In the genomic region with DNA sequence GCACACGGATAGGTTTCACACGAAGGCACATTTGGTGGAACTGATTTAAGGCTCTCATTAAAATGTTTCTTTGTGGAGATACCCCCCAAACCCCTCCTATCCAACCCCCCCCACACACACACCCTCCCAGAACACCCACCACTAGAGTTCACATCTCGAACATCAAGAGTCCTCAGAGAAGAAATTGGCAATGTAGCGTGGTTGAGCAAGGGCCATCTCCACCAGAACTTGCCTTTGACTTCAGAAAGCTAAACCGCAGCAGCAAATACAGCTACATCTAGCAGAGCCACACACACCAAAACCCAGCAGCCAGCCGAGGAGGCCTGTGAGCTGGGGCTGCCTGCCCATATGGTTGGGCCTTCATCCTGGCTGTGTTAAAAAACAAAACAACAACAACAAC, we compare ENCODE assay signal across 7 mouse cellular contexts. TPM values are rescaled to one million over a fixed set of nuclear protein-coding genes. Genes with fewer than 3 reads are reported as not detected.
DNase-seq lines count a peak whose midpoint lies in the region; ATAC-seq and TF ChIP-seq lines count a peak whose summit lies in the region.

No protein-coding gene starts in this region.

- no peak for DNase-seq in ES-E14 (ENCODE audit: low read depth, low spot score)
- DNase-seq in hindbrain, embryonic 14.5 days (ENCODE audit: low spot score), result no peak
- no peak for DNase-seq in midbrain, embryonic 10.5 days (ENCODE audit: low spot score)
- DNase-seq in thymus, adult 18-20 months, result no peak
- DNase-seq in frontal cortex, postnatal 10 days (ENCODE audit: low spot score in 2 of 2), result no peak
- no peak for DNase-seq in ovary, adult 18-20 months (ENCODE audit: low spot score)

- H3K4me2 ChIP-seq in hindbrain, embryonic 14.5 days (replicated peaks), result peak overlapping the region; percentile 83

- in situ Hi-C loops in ES-E14 (cut with MboI; ENCODE audit: low sequenced_read_pairs in 2 of 2, unreplicated experiment in 2 of 2), result no loop called here

- no peak for ATAC-seq in hindbrain, embryonic 14.5 days (ENCODE audit: low FRiP score)

- TF ChIP-seq CTCF in E14TG2a.4 (conservative IDR thresholded peaks at IDR 0.05; ENCODE audit: low read length), result no peak

- H3K9ac ChIP-seq in ES-E14 (ENCODE audit: insufficient read depth, low read depth, low read length, poor library complexity, severe bottlenecking), result peak overlapping the region; percentile 34; the same call in 1 of the 2 replicates
- peak overlapping the region; percentile 86 for H3K9ac ChIP-seq in hindbrain, embryonic 14.5 days

- WGBS in hindbrain, embryonic 14.5 days, result 65% methylated on average over 6 of the region's 6 CpGs
- 74% methylated on average over 6 of the region's 6 CpGs for WGBS in midbrain, embryonic 10.5 days

- H3K4me1 ChIP-seq in E14TG2a.4 (replicated peaks; ENCODE audit: low read depth, low read length) (peaks cover 87% of the 10 kb centered on the region), ES-E14 (ENCODE audit: control insufficient read depth in 2 of 2, insufficient read depth in 2 of 2, low read length in 2 of 2, poor library complexity in 1 of 2) (peaks cover 15 to 55% of the 10 kb centered on the region in 2 experiments)
- peaks cover 33% of the 10 kb centered on the region for H3K4me1 ChIP-seq in hindbrain, embryonic 14.5 days (replicated peaks; ENCODE audit: control insufficient read depth, insufficient read depth, low read length)
- peaks cover 78% of the 10 kb centered on the region for H3K4me1 ChIP-seq in midbrain, embryonic 10.5 days

- H3K27me3 ChIP-seq in E14TG2a.4 (ENCODE audit: insufficient read depth, low read length), result peaks cover 8% of the 10 kb centered on the region
- no peaks in the 10 kb centered on the region for H3K27me3 ChIP-seq in hindbrain, embryonic 14.5 days (ENCODE audit: control insufficient read depth, insufficient read depth, low read length)
- H3K27me3 ChIP-seq in midbrain, embryonic 10.5 days (ENCODE audit: low read depth, poor library complexity, severe bottlenecking), result no peaks in the 10 kb centered on the region

- H3K9me3 ChIP-seq in E14TG2a.4 (ENCODE audit: low read length) (no peaks in the 10 kb centered on the region), ES-E14 (ENCODE audit: control insufficient read depth, insufficient read depth, low read depth, low read length) (no peaks in the 10 kb centered on the region)
- H3K9me3 ChIP-seq in hindbrain, embryonic 14.5 days (ENCODE audit: control insufficient read depth, low read length), result no peaks in the 10 kb centered on the region
- no peaks in the 10 kb centered on the region for H3K9me3 ChIP-seq in midbrain, embryonic 10.5 days (replicated peaks)

- H3K36me3 ChIP-seq in E14TG2a.4 (ENCODE audit: insufficient read depth, low read length), result peaks cover 11% of the 10 kb centered on the region
- peaks cover 3% of the 10 kb centered on the region; the same call in 1 of the 2 replicates for H3K36me3 ChIP-seq in ES-E14 (ENCODE audit: control insufficient read depth, insufficient read depth, low read length, poor library complexity, severe bottlenecking)
- H3K36me3 ChIP-seq in hindbrain, embryonic 14.5 days (replicated peaks; ENCODE audit: control insufficient read depth, insufficient read depth), result peaks cover 18% of the 10 kb centered on the region
- peaks cover 18% of the 10 kb centered on the region for H3K36me3 ChIP-seq in midbrain, embryonic 10.5 days

- peak overlapping the region; percentile 97 for H3K4me3 ChIP-seq in E14TG2a.4 (replicated peaks; ENCODE audit: low read length)
- 0 out of 4 replicates have a peak overlapping the region, but pooled peaks of 1 of the 2 experiments have one; percentile 95 for H3K4me3 ChIP-seq in ES-E14 (ENCODE audit: insufficient read depth in 1 of 2, low read depth in 1 of 2, low read length in 2 of 2, poor library complexity in 1 of 2, severe bottlenecking in 1 of 2)
- H3K4me3 ChIP-seq in hindbrain, embryonic 14.5 days (replicated peaks; ENCODE audit: low read length), result peak overlapping the region; percentile 72
- H3K4me3 ChIP-seq in midbrain, embryonic 10.5 days, result peak overlapping the region; percentile 98

- no peak overlapping the region for H3K27ac ChIP-seq in ES-E14 (ENCODE audit: insufficient read depth, low read depth, low read length, poor library complexity, severe bottlenecking)
- H3K27ac ChIP-seq in hindbrain, embryonic 14.5 days, result no peak overlapping the region
- H3K27ac ChIP-seq in midbrain, embryonic 10.5 days (replicated peaks), result no peak overlapping the region

TF ChIP-seq in ES-E14, 5 proteins besides CTCF, POLR2A, EP300 and RAD21:
- no peak for TF ChIP-seq CHD2 (IDR thresholded peaks at IDR 0.05; ENCODE audit: low read depth, low read length)
- TF ChIP-seq ZC3H11A (IDR thresholded peaks at IDR 0.05; ENCODE audit: borderline replicate concordance, low read depth, low read length), result no peak

RNA-seq across cellular contexts. Expression of a gene that starts 1.9 kb away (rescaled TPM):
- total RNA-seq in ES-E14 (2012; rRNA removed), result 200 and 384 TPM in 2 replicates
- 19.2 and 20.6 TPM in 2 replicates for polyA plus RNA-seq in hindbrain, embryonic 14.5 days (2014; fragmentation: Nextera tagmentation; extraction: Ambion mirVana)
- polyA plus RNA-seq in midbrain, embryonic 10.5 days (2016; fragmentation: Nextera tagmentation; extraction: Ambion mirVana), result 65.3 and 68.4 TPM in 2 replicates

RNA-seq across cellular contexts. Expression of a gene that starts 18.4 kb away (rescaled TPM):
- 17.8 and 20.7 TPM in 2 replicates for total RNA-seq in ES-E14 (2012; rRNA removed)
- polyA plus RNA-seq in hindbrain, embryonic 14.5 days (2014; fragmentation: Nextera tagmentation; extraction: Ambion mirVana), result 26.2 and 30.5 TPM in 2 replicates
- polyA plus RNA-seq in midbrain, embryonic 10.5 days (2016; fragmentation: Nextera tagmentation; extraction: Ambion mirVana), result 33.0 and 40.3 TPM in 2 replicates

RNA-seq across cellular contexts. Expression of a gene that starts 18.6 kb away (rescaled TPM):
- total RNA-seq in ES-E14 (2012; rRNA removed), result 205 and 261 TPM in 2 replicates
- 66.5 and 71.2 TPM in 2 replicates for polyA plus RNA-seq in hindbrain, embryonic 14.5 days (2014; fragmentation: Nextera tagmentation; extraction: Ambion mirVana)
- polyA plus RNA-seq in midbrain, embryonic 10.5 days (2016; fragmentation: Nextera tagmentation; extraction: Ambion mirVana), result 126 and 129 TPM in 2 replicates

RNA-seq across cellular contexts. Expression of a gene that starts 22.7 kb away (rescaled TPM):
- 88.5 and 96.1 TPM in 2 replicates for total RNA-seq in ES-E14 (2012; rRNA removed)
- 29.7 and 30.2 TPM in 2 replicates for polyA plus RNA-seq in hindbrain, embryonic 14.5 days (2014; fragmentation: Nextera tagmentation; extraction: Ambion mirVana)
- 37.4 and 45.1 TPM in 2 replicates for polyA plus RNA-seq in midbrain, embryonic 10.5 days (2016; fragmentation: Nextera tagmentation; extraction: Ambion mirVana)

RNA-seq across cellular contexts. Expression of a gene that starts 46.7 kb away (rescaled TPM):
- 44.5 and 57.0 TPM in 2 replicates for total RNA-seq in ES-E14 (2012; rRNA removed)
- polyA plus RNA-seq in hindbrain, embryonic 14.5 days (2014; fragmentation: Nextera tagmentation; extraction: Ambion mirVana), result 41.6 and 44.7 TPM in 2 replicates
- 69.4 and 69.6 TPM in 2 replicates for polyA plus RNA-seq in midbrain, embryonic 10.5 days (2016; fragmentation: Nextera tagmentation; extraction: Ambion mirVana)
